Mouse (Mus musculus): Measurements from ENCODE around the gene St7l. TPM values are rescaled to one million over a fixed set of nuclear protein-coding genes. Genes with fewer than 3 reads are reported as not detected.

Gene St7l
- polyA plus RNA-seq, 1 experiment from 2014 or later = 42.3 TPM

DNA sequence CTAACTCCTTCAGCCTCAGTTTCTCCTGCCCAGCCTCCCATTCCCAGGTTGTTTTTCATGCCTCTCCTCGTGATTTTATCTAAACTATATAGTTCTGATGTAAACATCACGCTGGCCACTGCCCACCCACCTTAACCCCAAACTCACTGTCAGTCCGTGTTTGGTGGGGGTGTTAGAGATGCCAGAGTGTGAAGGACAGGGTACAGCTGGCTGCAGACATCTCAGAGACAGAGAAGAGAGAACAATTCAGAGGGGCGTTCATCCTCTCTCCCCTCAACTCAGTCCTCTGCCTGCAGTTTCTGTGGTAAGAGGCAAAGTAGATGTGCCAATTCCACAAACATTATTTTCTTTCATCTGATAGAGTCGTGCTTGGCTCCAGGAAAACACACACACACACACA, 99.1 kb downstream of the St7l start:
- H3K9ac ChIP-seq (ENCODE audit: low read length) = no peak overlapping the region
- peaks cover 41% of the 10 kb centered on the region for H3K27me3 ChIP-seq (ENCODE audit: control insufficient read depth, insufficient read depth, low read length)
- ATAC-seq (ENCODE audit: insufficient read depth, low FRiP score) = no peak
- no peaks in the 10 kb centered on the region for H3K9me3 ChIP-seq (replicated peaks; ENCODE audit: control insufficient read depth, low read length)
- no peaks in the 10 kb centered on the region for H3K36me3 ChIP-seq (ENCODE audit: control insufficient read depth, insufficient read depth, low read length)
- 8% methylated on average over 5 of the region's 5 CpGs for WGBS
- peak overlapping the region; percentile 57; the same call in 1 of the 2 replicates for H3K4me3 ChIP-seq (replicated peaks; ENCODE audit: low read length)
- peaks cover 20% of the 10 kb centered on the region for H3K4me1 ChIP-seq (ENCODE audit: control insufficient read depth, insufficient read depth, low read length)
- H3K27ac ChIP-seq (ENCODE audit: low read length) = 0 out of 2 replicates have a peak overlapping the region, but pooled peaks have one; percentile 24
- peak overlapping the region; percentile 87; the same call in 1 of the 2 replicates for H3K4me2 ChIP-seq (ENCODE audit: low read depth, low read length)

DNA sequence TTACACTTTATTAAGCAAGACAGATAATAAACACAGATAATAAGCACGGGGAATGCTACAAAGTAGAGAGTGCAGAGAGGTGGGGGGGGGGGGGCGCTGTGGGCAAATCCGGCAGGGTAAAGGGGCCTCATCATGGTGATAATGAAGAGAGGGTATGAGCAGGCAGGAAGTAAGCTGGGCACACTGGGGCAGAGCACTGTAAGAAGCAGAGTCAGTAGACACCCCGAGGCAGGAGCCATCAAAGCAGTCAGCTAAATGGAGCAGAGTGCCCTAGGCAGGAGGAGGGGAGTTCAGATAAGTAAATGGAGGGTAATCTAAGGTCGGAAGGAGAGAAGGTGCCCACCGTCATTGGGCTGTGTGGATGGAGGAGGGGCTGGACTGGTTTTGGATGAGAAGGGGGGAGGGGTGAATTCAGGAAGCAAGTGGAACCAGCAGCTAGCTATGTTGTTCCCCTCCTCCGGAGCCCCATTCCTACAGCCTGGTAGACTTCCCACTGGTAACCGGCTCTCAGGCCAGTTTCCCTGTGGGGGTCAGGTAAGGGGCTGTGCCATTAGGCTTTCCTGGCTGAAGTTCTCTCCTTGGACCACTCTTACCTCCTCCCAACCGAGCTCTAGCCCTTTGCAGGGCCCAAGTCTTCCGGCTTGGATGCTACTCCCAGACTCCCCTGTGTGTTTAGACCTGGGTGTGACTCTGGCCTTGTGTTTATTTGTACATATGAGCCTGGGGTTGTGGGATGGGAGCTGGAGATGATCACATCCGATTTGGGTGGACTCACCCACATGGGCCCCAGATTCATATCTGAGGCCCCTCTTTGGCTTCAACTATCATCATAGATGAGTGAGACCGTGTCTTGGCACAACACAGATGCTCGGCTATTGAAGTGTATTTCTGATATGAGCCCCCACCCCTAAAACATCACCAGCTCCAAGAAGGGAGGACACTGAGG, 99.8 kb downstream of the St7l start:
- ATAC-seq (ENCODE audit: insufficient read depth, low FRiP score) = no peak
- WGBS = 27% methylated on average over 12 of the region's 13 CpGs
- peaks cover 39% of the 10 kb centered on the region for H3K27me3 ChIP-seq (ENCODE audit: control insufficient read depth, insufficient read depth, low read length)

DNA sequence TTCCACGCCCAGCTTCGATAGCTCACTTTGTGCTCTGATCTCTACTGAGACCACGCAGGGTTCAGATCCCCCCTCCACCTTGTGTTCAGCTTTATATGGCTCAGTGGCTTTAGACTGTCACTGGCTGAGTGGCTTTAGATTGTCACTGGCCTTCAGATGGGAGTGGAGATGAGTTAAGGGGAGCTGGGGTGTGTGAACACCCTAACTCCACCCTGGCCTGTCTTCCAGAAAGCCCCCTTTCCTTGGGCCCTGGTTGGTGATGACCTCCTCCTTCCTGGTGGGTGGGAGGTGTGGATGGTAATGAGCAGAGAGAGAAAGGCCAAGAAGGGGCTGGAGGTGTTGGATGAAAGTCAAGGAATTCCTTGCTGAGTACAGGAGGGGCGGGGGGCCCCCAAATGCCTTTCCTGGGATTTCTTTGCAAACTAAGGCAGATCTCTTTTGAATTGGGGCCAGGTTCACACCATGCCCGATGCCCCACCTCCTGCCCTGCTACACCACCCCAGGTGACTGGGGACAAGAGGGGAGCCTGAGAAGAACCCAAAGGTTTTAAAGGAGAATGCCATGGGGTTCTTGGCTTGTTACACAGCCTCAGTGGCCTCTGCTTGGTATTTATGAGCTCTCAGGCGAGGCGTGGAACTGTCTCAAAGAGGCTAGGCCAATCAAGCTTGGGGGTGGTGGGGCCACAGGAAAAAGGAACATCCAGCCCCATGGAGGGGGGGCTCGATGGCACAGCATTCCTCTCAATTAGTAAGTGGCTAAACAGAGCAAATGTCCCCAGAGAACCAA, 101.5 kb downstream of the St7l start:
- peaks cover 29% of the 10 kb centered on the region for H3K27me3 ChIP-seq (ENCODE audit: control insufficient read depth, insufficient read depth, low read length)
- no peak overlapping the region for H3K9ac ChIP-seq (ENCODE audit: low read length)
- 72% methylated on average over 8 of the region's 8 CpGs for WGBS
- H3K9me3 ChIP-seq (replicated peaks; ENCODE audit: control insufficient read depth, low read length) = no peaks in the 10 kb centered on the region
- H3K36me3 ChIP-seq (ENCODE audit: control insufficient read depth, insufficient read depth, low read length) = no peaks in the 10 kb centered on the region
- no peak overlapping the region for H3K4me2 ChIP-seq (ENCODE audit: low read depth, low read length)
- H3K4me3 ChIP-seq (replicated peaks; ENCODE audit: low read length) = no peak overlapping the region
- H3K4me1 ChIP-seq (ENCODE audit: control insufficient read depth, insufficient read depth, low read length) = peaks cover 20% of the 10 kb centered on the region
- no peak for ATAC-seq (ENCODE audit: insufficient read depth, low FRiP score)
- no peak overlapping the region for H3K27ac ChIP-seq (ENCODE audit: low read length)

More for the DNA sequence above, 99.8 kb downstream of the St7l start:
- Histone ChIP-seq H3K9me3 (replicated peaks; ENCODE audit: control insufficient read depth, low read length) (no peaks in the 10 kb centered on the region), H3K4me3 (replicated peaks; ENCODE audit: low read length) (no peak overlapping the region), H3K27ac (ENCODE audit: low read length) (no peak overlapping the region), H3K36me3 (ENCODE audit: control insufficient read depth, insufficient read depth, low read length) (no peaks in the 10 kb centered on the region), H3K4me2 (ENCODE audit: low read depth, low read length) (no peak overlapping the region), H3K9ac (ENCODE audit: low read length) (no peak overlapping the region), H3K4me1 (ENCODE audit: control insufficient read depth, insufficient read depth, low read length) (peaks cover 20% of the 10 kb centered on the region)

DNA sequence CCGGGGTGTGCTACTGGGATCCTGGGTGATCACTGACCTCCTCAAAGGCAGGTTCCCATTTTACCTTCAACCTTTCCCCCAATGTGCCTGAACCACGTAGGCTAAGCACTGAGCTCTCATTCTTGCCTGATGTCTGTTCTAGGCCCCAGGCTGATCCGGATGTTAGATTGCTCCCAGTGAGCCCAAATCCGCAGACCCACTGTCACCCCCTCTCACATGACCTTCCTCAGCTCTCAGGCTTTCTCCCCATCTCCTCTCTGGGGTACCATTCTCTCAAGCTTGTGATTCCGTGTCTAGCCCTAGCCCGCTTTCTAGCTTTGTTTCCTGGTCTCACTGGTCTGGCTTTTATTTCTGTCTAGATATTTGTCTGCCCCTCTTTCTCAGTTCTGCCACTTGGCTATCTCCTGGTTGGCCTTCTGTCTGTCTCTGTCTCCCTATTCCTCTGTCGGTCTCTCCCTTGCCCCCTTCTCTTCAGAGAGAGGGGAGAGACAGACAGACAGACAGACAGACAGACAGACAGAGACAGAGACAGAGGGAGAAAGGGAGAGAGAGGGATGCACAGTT, 102.3 kb downstream of the St7l start:
- H3K27ac ChIP-seq (ENCODE audit: low read length) = no peak overlapping the region; the same call in 1 of the 2 replicates
- H3K36me3 ChIP-seq (ENCODE audit: control insufficient read depth, insufficient read depth, low read length) = no peaks in the 10 kb centered on the region
- H3K4me3 ChIP-seq (replicated peaks; ENCODE audit: low read length) = no peak overlapping the region
- H3K9me3 ChIP-seq (replicated peaks; ENCODE audit: control insufficient read depth, low read length) = no peaks in the 10 kb centered on the region
- no peak for ATAC-seq (ENCODE audit: insufficient read depth, low FRiP score)
- H3K9ac ChIP-seq (ENCODE audit: low read length) = no peak overlapping the region
- H3K27me3 ChIP-seq (ENCODE audit: control insufficient read depth, insufficient read depth, low read length) = peaks cover 20% of the 10 kb centered on the region
- H3K4me1 ChIP-seq (ENCODE audit: control insufficient read depth, insufficient read depth, low read length) = peaks cover 20% of the 10 kb centered on the region
- WGBS = 77% methylated on average over 7 of the region's 7 CpGs
- H3K4me2 ChIP-seq (ENCODE audit: low read depth, low read length) = no peak overlapping the region

DNA sequence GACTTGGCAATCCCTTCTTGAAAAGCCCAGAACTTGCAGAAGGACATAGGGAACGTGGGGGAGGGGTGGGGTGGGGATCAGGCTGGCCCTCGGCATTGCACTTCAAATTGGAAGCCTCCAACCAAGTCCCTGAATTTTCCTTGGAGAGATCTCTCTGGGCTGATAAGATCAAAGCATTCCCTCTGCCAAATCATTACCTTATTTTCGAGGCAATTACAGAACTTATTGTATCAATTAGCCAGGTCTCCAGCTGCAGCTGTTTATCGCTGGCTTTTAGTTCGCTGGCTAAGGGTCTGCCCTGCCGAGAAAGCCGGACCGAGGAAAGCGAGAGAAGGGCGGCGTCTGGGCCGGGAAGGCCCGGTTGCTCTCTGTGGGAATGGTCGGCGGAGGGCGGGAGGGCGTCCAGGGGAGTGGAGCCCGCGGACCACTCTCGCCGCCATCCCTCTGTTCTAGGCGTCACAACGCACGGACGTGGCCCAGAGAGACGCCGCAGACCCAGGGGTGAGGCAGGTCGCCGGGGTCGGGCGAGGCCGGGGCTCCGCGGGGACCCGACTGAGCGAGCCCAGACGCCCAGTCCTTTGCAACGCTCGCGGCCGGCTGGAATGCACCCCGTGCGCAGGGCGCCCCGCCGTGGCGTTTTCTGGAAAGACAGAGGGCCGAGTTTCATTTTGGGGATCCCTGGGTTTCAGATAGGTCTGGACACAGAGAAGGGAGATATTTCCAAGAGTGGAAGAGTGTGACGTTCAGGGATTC, 103.9 kb downstream of the St7l start:
- H3K27ac ChIP-seq (ENCODE audit: low read length) = peak overlapping the region; percentile 84
- peak; percentile 71; the same call in 1 of the 2 replicates for ATAC-seq (ENCODE audit: insufficient read depth, low FRiP score)
- no peaks in the 10 kb centered on the region for H3K9me3 ChIP-seq (replicated peaks; ENCODE audit: control insufficient read depth, low read length)
- H3K27me3 ChIP-seq (ENCODE audit: control insufficient read depth, insufficient read depth, low read length) = peaks cover 5% of the 10 kb centered on the region; the same call in 1 of the 2 replicates
- WGBS = 1% methylated on average over 49 of the region's 49 CpGs
- peaks cover 10% of the 10 kb centered on the region for H3K4me1 ChIP-seq (ENCODE audit: control insufficient read depth, insufficient read depth, low read length)
- peak overlapping the region; percentile 64 for H3K4me3 ChIP-seq (replicated peaks; ENCODE audit: low read length)
- peak overlapping the region; percentile 85 for H3K9ac ChIP-seq (ENCODE audit: low read length)
- peak overlapping the region; percentile 86 for H3K4me2 ChIP-seq (ENCODE audit: low read depth, low read length)
- no peaks in the 10 kb centered on the region for H3K36me3 ChIP-seq (ENCODE audit: control insufficient read depth, insufficient read depth, low read length)

Other genes starting within 250 kb of the St7l start
- 36.6 and 36.8 TPM in 2 replicates for gene Slc16a1, start 225.3 kb upstream of the St7l start, polyA plus RNA-seq (2015; fragmentation: Nextera tagmentation; extraction: Ambion mirVana)
- 3.2 and 3.6 TPM in 2 replicates for gene Ppm1j, start 82.9 kb upstream of the St7l start, polyA plus RNA-seq (2015; fragmentation: Nextera tagmentation; extraction: Ambion mirVana)
- 0.03 and 0.06 TPM in 2 replicates for gene Fam19a3, start 82.2 kb upstream of the St7l start, polyA plus RNA-seq (2015; fragmentation: Nextera tagmentation; extraction: Ambion mirVana)
- gene Rhoc, start 75.6 kb upstream of the St7l start, polyA plus RNA-seq (2015; fragmentation: Nextera tagmentation; extraction: Ambion mirVana) = 163 and 168 TPM in 2 replicates
- gene Mov10, start 45.4 kb upstream of the St7l start, polyA plus RNA-seq (2015; fragmentation: Nextera tagmentation; extraction: Ambion mirVana) = 68.0 and 78.2 TPM in 2 replicates
- 195 and 201 TPM in 2 replicates for gene Capza1, start 500 bp downstream of the St7l start, polyA plus RNA-seq (2015; fragmentation: Nextera tagmentation; extraction: Ambion mirVana)
- 2.1 and 3.1 TPM in 2 replicates for gene Wnt2b, start 97.9 kb downstream of the St7l start, polyA plus RNA-seq (2015; fragmentation: Nextera tagmentation; extraction: Ambion mirVana)
- gene Cttnbp2nl, start 189.1 kb downstream of the St7l start, polyA plus RNA-seq (2015; fragmentation: Nextera tagmentation; extraction: Ambion mirVana) = 25.8 and 28.7 TPM in 2 replicates
- not detected in 2 replicates for gene 4930564D02Rik, start 202.8 kb downstream of the St7l start, polyA plus RNA-seq (2015; fragmentation: Nextera tagmentation; extraction: Ambion mirVana)

Measured in stomach, embryonic 16.5 days (tissue).